Mouse (Mus musculus) neural tube, embryonic 12.5 days (tissue): Measurements from ENCODE around the gene Plppr2. TPM values are rescaled to one million over a fixed set of nuclear protein-coding genes. Genes with fewer than 3 reads are reported as not detected.
A peak's percentile ranks its signal among the peaks of the same experiment; 100 is the strongest.

Experiments
- ATAC-seq: fragments of 200-750 bp; cut with Nextera tagmentation; 2 replicates; pipeline ENCODE4 v1.8.0; 2017; ENCODE audit warnings: low read depth, mild to moderate bottlenecking, moderate TSS enrichment, moderate library complexity; ENCODE audit not compliant: low FRiP score
- H3K27ac ChIP-seq: fragments of 300-500 bp; sonication (generic); 2 replicates; pipeline ENCODE4 v1.5.1; 2016
- H3K27me3 ChIP-seq: fragments of 300-500 bp; sonication (generic); replicated peaks from 2 replicates; pipeline ENCODE4 v1.6.1; 2016; ENCODE audit warnings: mild to moderate bottlenecking
- H3K36me3 ChIP-seq: fragments of 300-500 bp; sonication (generic); 2 replicates; pipeline ENCODE4 v1.6.1; 2016; ENCODE audit warnings: mild to moderate bottlenecking
- H3K4me1 ChIP-seq: fragments of 300-500 bp; sonication (generic); 2 replicates; pipeline ENCODE4 v1.6.1; 2016
- H3K4me2 ChIP-seq: fragments of 300-500 bp; sonication (generic); replicated peaks from 2 replicates; pipeline ENCODE4 v1.6.1; 2016; ENCODE audit warnings: mild to moderate bottlenecking
- H3K4me3 ChIP-seq: fragments of 300-500 bp; sonication (generic); 2 replicates; pipeline ENCODE4 v1.5.1; 2016
- H3K9ac ChIP-seq: fragments of 300-500 bp; sonication (generic); 2 replicates; pipeline ENCODE4 v1.6.1; 2016; ENCODE audit warnings: mild to moderate bottlenecking
- H3K9me3 ChIP-seq: fragments of 300-500 bp; sonication (generic); 2 replicates; pipeline ENCODE4 v1.6.1; 2016; ENCODE audit warnings: mild to moderate bottlenecking
- WGBS: fragments of 180-500 bp; shearing (Covaris S2); methylation state at CpG from one replicate; pipeline ENCODE4 v1.1.7; 2016; 5-methylcytosine and 5-hydroxymethylcytosine counted together
- polyA plus RNA-seq: library from polyadenylated mRNA; unstranded; fragments of >200 nt; fragmentation: Nextera tagmentation; extraction: Ambion mirVana; gene quantifications from 2 replicates; pipeline ENCODE4 v1.2.1, GENCODE M21; 2016

Gene Plppr2
- polyA plus RNA-seq, 1 experiment from 2014 or later: 56.2 TPM

DNA sequence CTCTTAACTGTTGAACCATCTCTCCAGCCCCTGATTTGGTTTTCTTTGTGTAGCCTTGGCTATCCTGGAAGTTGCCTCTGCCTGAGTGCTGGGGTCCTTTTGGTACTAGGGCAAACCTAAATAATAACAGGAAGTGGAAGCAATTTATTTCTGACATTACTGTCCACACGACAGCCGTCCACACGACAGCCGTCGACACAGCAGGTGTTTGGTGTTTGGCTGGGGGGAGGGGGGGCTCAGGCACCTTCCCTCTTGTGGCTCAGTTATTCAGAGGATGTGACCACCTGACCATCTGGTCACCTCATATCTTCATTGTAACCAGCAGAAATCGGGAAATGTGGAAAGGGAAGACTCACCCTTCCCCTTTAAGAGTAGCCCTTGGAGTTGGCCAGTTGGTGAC lies 32.0 kb downstream of the Plppr2 start:
- Histone ChIP-seq H3K36me3 (no peaks in the 10 kb centered on the region), H3K4me3 (no peak overlapping the region), H3K9ac (no peak overlapping the region), H3K27me3 (no peaks in the 10 kb centered on the region), H3K4me2 (no peak overlapping the region), H3K9me3 (no peaks in the 10 kb centered on the region), H3K27ac (no peak overlapping the region), H3K4me1 (no peaks in the 10 kb centered on the region)
- no peak for ATAC-seq
- WGBS: 67% methylated on average over 6 of the region's 6 CpGs

DNA sequence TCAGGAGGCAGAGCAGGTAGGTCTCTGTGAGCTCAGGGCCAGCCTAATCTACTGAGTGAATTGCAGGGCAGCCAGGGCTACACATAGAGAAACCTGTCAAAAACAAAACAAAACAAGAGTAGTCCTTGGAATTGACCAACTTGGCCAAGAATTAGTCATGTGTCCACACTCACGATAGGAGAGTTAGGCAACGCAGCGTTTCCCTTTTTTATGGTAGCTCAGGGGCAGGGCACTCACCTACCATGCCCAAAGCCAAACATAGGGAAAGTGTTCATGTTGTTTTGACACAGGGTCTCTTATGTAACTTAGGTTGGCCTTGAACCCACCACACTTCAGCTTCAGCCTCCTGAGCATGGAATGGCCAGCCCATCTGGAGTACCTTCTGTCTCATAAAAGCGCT lies 32.5 kb downstream of the Plppr2 start:
- Histone ChIP-seq H3K9ac (no peak overlapping the region), H3K27me3 (no peaks in the 10 kb centered on the region), H3K4me1 (no peaks in the 10 kb centered on the region), H3K4me2 (no peak overlapping the region), H3K4me3 (no peak overlapping the region), H3K27ac (no peak overlapping the region), H3K36me3 (no peaks in the 10 kb centered on the region), H3K9me3 (no peaks in the 10 kb centered on the region)
- no peak for ATAC-seq
- WGBS: 91% methylated on average over 4 of the region's 4 CpGs

DNA sequence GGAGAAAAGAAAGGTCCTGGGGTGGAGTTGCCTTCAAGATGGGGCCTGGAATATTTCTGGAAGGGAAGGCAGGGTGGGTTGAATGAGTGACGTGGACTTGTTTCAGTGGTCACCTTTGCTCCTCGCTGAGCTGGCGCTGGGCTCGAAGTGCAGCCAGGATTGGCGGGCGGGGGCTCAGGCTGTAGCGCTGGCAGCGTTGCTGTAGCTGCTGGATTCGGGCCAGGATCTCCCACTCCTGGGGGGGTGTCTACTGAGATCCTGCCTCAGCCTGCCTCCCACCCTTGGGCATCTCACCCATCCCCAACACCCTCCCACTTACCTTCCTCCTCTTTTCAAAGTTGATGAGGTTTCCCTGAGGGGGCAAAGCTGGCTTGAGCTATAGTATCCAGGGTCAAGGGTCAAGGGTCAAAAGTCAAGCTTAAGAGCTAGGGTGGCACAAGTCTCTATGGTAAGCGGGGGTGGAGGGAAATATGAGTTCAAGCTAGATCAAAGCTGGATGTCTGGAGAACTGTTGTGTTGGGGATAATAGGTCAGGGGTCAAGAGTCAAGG lies 39.9 kb downstream of the Plppr2 start:
- WGBS: 94% methylated on average over 10 of the region's 10 CpGs
- H3K36me3 ChIP-seq: no peaks in the 10 kb centered on the region
- H3K4me3 ChIP-seq: no peak overlapping the region
- H3K27ac ChIP-seq: no peak overlapping the region
- no peak for ATAC-seq
- H3K4me1 ChIP-seq: no peaks in the 10 kb centered on the region
- no peaks in the 10 kb centered on the region for H3K9me3 ChIP-seq
- H3K9ac ChIP-seq: no peak overlapping the region
- H3K4me2 ChIP-seq: no peak overlapping the region
- H3K27me3 ChIP-seq: no peaks in the 10 kb centered on the region

DNA sequence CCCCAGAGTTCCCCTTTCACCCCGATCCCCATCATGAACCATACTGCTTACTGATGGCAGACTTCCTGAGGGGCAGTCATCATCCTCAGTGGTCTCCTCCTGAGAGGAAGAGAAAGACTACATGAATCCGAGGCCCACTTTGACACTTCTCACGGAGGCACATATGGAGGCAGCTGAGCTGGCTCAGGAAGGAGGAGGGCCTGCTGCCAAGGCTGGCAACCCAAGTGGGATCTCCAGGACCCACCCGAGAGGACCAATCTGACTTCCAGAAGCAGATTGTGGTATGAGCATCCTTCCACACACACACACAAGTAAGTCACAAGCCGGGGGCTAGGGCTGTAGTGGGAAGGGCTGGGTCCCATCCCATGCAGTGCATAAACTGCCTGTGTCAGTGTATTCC lies 40.5 kb downstream of the Plppr2 start:
- H3K4me2 ChIP-seq: no peak overlapping the region
- H3K9me3 ChIP-seq: no peaks in the 10 kb centered on the region
- H3K4me3 ChIP-seq: no peak overlapping the region
- 90% methylated on average over 5 of the region's 5 CpGs for WGBS
- H3K27ac ChIP-seq: no peak overlapping the region
- no peaks in the 10 kb centered on the region for H3K4me1 ChIP-seq
- no peaks in the 10 kb centered on the region for H3K27me3 ChIP-seq
- no peaks in the 10 kb centered on the region for H3K36me3 ChIP-seq
- ATAC-seq: no peak
- no peak overlapping the region for H3K9ac ChIP-seq

GRCm38 (mm10) chr9:21977972-21978371 lies 41.1 kb downstream of the Plppr2 start:
- Histone ChIP-seq H3K9ac (no peak overlapping the region), H3K9me3 (no peaks in the 10 kb centered on the region), H3K4me2 (no peak overlapping the region), H3K27ac (no peak overlapping the region), H3K27me3 (no peaks in the 10 kb centered on the region), H3K4me3 (no peak overlapping the region), H3K36me3 (no peaks in the 10 kb centered on the region), H3K4me1 (no peaks in the 10 kb centered on the region)
- 27% methylated on average over 2 of the region's 2 CpGs for WGBS
- ATAC-seq: no peak

DNA sequence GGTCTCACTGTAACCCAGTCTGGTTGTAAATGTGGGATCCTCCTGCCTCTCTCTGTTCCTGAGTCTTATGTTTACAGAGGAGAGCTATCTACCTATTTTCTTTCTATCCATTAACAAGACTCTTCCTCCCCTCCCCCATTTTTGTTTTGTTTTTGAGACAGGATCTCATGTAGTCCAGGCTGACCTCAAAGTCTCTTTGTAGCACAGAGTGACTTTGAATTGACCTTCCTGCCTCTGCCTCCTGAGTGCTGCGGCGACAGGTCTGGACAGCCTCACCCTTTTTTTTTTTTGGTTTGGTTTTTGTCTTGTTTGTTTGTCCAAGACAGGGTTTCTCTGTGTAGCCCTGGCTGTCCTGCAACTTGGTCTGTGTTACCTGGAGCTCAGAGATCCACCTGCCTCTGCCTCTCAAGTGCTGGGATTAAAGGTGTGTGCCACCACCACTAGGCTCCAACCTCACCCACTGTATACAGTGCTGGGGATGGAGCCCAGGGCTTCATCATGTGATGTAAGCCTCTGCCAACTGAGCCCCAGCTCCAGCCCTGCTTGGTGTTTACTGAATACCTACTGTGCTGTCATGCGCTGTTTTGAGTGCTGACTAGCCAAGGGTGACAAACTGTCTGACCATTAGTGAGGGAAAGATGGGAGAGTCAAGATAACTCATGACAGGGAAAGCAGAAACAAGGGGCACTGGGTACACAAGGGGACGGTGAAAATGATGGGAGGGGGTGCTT lies 41.7 kb downstream of the Plppr2 start:
- Histone ChIP-seq H3K9ac (no peak overlapping the region), H3K4me2 (no peak overlapping the region), H3K27me3 (no peaks in the 10 kb centered on the region), H3K4me3 (no peak overlapping the region), H3K9me3 (no peaks in the 10 kb centered on the region), H3K27ac (no peak overlapping the region), H3K4me1 (no peaks in the 10 kb centered on the region), H3K36me3 (no peaks in the 10 kb centered on the region)
- no peak for ATAC-seq
- 97% methylated on average over 4 of the region's 4 CpGs for WGBS

GRCm38 (mm10) chr9:21983911-21984310 lies 47.1 kb downstream of the Plppr2 start:
- Histone ChIP-seq H3K36me3 (no peaks in the 10 kb centered on the region), H3K27me3 (peaks cover 29% of the 10 kb centered on the region), H3K4me3 (no peak overlapping the region), H3K4me1 (peaks cover 11% of the 10 kb centered on the region), H3K27ac (no peak overlapping the region), H3K9me3 (no peaks in the 10 kb centered on the region), H3K9ac (no peak overlapping the region), H3K4me2 (no peak overlapping the region)
- no peak for ATAC-seq
- 29% methylated on average over 3 of the region's 3 CpGs for WGBS

DNA sequence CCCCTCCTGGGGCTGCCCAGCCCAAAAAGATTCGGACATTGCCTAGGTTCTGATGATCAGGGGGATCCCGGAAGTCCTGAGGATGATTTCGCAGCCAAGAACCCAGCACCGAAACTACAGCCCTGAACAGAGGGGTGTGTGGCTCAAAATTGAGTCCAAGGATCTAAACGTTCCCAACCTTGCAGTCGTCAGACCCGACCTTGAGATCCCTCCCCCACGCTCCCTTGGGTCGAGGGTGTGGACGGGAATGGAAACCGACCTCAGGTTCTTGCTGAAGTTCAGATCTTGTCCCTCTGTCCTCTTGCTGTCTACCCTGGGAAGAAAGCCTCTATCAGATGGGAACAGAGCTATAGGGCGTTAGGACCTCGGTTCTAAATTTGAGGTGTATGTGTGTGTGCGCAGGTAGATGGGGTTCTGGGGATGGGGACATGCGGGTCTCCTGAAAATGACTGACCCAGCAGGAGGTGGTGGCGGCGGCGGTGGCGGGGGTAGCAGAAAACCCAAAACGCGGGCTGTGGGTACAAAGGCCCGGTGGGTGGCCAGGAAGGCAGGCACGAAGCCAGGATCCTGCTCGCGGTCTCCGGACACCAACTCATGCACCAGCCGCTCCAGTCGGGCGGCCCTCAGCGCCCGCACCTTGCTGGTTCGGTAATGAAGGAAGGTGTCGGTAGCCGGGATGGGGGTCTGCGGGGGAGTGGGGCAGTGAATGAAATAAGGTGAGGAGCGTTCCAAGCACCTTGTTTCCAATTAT lies 50.9 kb downstream of the Plppr2 start:
- H3K27me3 ChIP-seq: peaks cover 67% of the 10 kb centered on the region
- no peak overlapping the region for H3K27ac ChIP-seq
- H3K4me1 ChIP-seq: peaks cover 22% of the 10 kb centered on the region
- H3K4me3 ChIP-seq: peak overlapping the region; percentile 34; the same call in 1 of the 2 replicates
- no peaks in the 10 kb centered on the region for H3K36me3 ChIP-seq
- H3K9ac ChIP-seq: no peak overlapping the region
- 7% methylated on average over 36 of the region's 36 CpGs for WGBS
- H3K9me3 ChIP-seq: no peaks in the 10 kb centered on the region
- ATAC-seq: no peak
- H3K4me2 ChIP-seq: peak overlapping the region; percentile 71

DNA sequence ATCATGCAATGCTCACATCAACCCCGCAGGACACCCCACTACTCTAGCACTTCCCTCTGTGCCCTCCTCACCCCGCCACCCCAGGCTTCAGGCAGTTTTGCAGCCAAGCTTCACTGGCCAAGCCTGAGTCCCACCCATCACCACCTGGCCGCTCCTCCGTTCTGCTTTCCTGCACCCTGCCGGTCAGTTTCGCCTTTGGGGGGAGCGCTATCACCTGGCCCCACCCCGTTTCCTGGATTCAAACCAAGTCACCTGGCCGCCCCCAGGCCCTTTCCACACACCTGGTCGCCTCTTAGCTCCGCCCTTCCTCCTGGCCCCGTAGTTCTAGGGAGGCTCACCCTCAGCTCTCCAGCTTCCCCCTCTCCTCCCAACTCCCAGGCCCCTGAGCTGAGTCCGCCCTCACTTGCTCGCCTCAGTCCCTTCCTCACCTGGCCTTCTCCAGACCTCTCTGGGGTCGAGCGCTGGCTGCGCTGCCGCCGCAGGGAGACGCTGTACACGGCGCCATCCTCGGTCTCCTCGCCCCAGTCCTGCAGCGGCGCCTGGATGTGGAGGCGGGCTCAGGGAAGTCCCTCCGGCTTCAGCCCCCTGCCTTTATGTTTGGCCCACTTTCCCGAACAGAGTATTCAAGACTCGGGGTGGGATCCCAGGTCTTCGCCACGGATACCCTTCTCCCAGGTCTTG lies 51.7 kb downstream of the Plppr2 start:
- peaks cover 73% of the 10 kb centered on the region for H3K27me3 ChIP-seq
- H3K36me3 ChIP-seq: no peaks in the 10 kb centered on the region
- H3K4me2 ChIP-seq: peak overlapping the region; percentile 71
- WGBS: 2% methylated on average over 32 of the region's 32 CpGs
- ATAC-seq: 0 out of 2 replicates have a peak, but pooled peaks have one; percentile 33
- peaks cover 22% of the 10 kb centered on the region for H3K4me1 ChIP-seq
- no peaks in the 10 kb centered on the region for H3K9me3 ChIP-seq
- peak overlapping the region; percentile 34 for H3K4me3 ChIP-seq
- H3K9ac ChIP-seq: peak overlapping the region; percentile 45; the same call in 1 of the 2 replicates
- no peak overlapping the region for H3K27ac ChIP-seq

DNA sequence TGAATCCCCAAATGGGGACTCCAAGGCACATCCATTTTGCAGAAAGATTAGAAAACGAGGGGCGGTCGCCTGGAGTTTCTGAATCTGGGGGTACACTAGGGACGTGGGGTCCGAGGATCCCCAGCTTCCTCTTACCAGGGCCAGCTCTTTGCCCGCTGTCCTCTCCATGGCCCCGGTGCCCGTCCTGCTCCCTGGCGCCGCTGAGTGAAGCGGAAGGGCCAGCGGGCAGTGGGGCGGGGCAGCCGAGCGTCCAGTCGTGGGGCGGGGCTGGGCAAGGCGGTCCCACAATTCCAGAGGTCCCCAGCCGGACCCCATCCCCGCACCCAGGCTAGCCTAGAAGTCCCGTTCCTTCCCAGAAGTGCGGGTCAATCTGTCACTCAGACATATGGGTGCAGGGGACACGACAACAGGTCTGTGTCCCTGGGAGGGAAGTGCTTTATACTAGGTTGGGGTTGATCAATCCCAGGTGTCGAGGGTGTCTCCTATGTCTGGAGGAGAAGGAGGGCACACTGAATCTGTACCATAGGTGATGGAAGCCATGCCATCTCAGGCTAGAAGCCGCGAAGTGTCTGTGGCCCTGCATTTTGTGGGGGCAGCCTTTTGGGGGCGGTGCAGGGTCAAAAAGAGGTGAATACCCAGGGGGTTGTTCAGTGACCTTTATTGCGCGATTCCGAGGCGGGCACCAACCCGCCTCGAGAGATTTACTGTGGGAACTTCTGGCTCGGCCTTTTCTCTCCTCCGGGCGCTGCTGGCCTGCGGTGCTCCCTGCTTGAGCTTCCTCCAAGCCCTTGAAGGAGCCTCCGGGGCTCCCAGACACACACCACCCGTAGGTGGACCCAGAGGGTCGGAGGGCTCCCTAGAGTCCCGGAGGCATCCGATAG lies 52.6 kb downstream of the Plppr2 start, which contains the start of gene Rgl3:
Rgl3 (minus strand) TSS at position 217 of the 881 bp plus-strand sequence.
- H3K9me3 ChIP-seq: no peaks in the 10 kb centered on the region
- peaks cover 73% of the 10 kb centered on the region for H3K27me3 ChIP-seq
- under 1% methylated on average over 42 of the region's 42 CpGs for WGBS
- H3K4me2 ChIP-seq: peak within 1 kb of the TSS; percentile 71
- ATAC-seq: peak; percentile 35; the same call in 1 of the 2 replicates
- peak within 1 kb of the TSS; percentile 45; the same call in 1 of the 2 replicates for H3K9ac ChIP-seq
- H3K36me3 ChIP-seq: no peaks in the 10 kb centered on the region
- peaks cover 22% of the 10 kb centered on the region for H3K4me1 ChIP-seq
- no peak within 1 kb of the TSS for H3K27ac ChIP-seq
- peak within 1 kb of the TSS; percentile 34 for H3K4me3 ChIP-seq

DNA sequence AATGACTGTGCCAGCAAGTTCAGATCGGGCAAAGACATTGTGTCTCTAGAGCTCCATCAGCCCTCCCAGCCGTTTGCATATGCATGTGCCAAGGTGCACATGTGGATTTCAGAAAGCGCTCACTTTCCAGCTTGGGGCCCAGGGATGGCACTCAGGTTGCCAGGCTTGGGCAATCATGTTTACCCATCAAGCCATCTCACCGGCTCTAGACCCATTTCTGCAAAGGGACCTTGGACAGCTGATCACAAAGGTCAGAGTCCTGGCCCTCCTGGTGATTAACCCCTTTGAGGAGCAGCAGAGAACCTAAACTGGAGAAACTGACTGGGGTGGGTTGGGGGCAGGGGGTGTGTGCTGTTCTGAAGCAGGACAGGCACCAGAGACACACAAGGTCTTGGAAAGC lies 55.4 kb downstream of the Plppr2 start:
- no peak overlapping the region for H3K9ac ChIP-seq
- H3K4me2 ChIP-seq: no peak overlapping the region
- 74% methylated on average over 4 of the region's 4 CpGs for WGBS
- H3K27me3 ChIP-seq: peaks cover 61% of the 10 kb centered on the region
- no peaks in the 10 kb centered on the region for H3K9me3 ChIP-seq
- ATAC-seq: no peak
- peaks cover 22% of the 10 kb centered on the region for H3K4me1 ChIP-seq
- no peaks in the 10 kb centered on the region for H3K36me3 ChIP-seq
- no peak overlapping the region for H3K4me3 ChIP-seq
- no peak overlapping the region for H3K27ac ChIP-seq
